Mouse (Mus musculus) E14TG2a.4 (cell line): ENCODE measurements around the gene Caprin1.
A peak's percentile ranks its signal among the peaks of the same experiment; 100 is the strongest.

ENCODE experiments used
- H3K27me3 ChIP-seq: 2 replicates; pipeline ENCODE4 v1.6.1; 2014; ENCODE audit warnings: low read length, control low read depth; ENCODE audit not compliant: insufficient read depth
- H3K36me3 ChIP-seq: 2 replicates; pipeline ENCODE4 v1.6.1; 2014; ENCODE audit warnings: low read length, control low read depth; ENCODE audit not compliant: insufficient read depth
- H3K4me1 ChIP-seq: replicated peaks from 2 replicates; pipeline ENCODE4 v1.6.1; 2014; ENCODE audit warnings: low read depth, low read length, control low read depth
- H3K4me3 ChIP-seq: replicated peaks from 2 replicates; pipeline ENCODE4 v1.5.1; 2014; ENCODE audit warnings: mild to moderate bottlenecking, low read length
- H3K9me3 ChIP-seq: 2 replicates; pipeline ENCODE4 v1.6.1; 2014; ENCODE audit warnings: low read length, control low read depth
- CTCF ChIP-seq: conservative IDR thresholded peaks from 2 replicates; pipeline ENCODE4 v1.5.1; 2014; ENCODE audit warnings: low read length
- NANOG ChIP-seq: IDR thresholded peaks from 2 replicates; pipeline ENCODE4 v1.6.1; 2014; ENCODE audit warnings: borderline replicate concordance, low read length, mixed read lengths
- POU5F1 ChIP-seq: IDR thresholded peaks from 2 replicates; pipeline ENCODE4 v1.6.1; 2014; ENCODE audit warnings: low read length, borderline replicate concordance

Caprin1 gene

GRCm38 (mm10) chr2:103730999-103731398 is 66.5 kb downstream of the Caprin1 start:
- H3K36me3 ChIP-seq: peaks cover 100% of the 10 kb centered on the region
- no peak overlapping the region for H3K4me3 ChIP-seq
- no peaks in the 10 kb centered on the region for H3K9me3 ChIP-seq
- TF ChIP-seq NANOG (no peak), POU5F1 (no peak), CTCF (no peak)
- peaks cover 76% of the 10 kb centered on the region for H3K4me1 ChIP-seq
- no peaks in the 10 kb centered on the region for H3K27me3 ChIP-seq

DNA sequence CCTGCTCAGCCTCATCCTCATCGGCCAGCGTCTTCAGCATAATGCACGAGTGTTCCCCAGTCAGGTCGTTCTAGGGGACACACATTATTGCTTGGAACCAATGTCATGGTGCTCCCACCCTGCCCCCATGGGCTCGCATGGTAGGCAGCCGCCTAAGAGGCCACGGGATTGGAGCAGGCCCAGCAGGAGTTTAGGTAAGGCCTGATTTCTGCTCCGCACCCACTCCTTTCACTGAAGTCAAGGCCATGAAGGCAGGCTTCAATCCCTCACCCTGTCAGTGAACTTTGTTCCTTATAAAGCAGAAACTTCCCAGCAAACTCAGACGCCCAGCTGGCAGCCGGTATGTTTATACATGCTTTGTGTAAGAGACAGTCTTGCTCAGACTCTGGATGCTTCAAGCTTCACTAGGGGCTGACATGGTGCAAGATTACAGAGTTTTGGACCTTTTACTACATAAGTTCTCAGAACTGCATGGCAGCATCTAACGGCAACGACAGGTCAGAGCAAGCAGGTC is 69.4 kb downstream of the Caprin1 start:
- TF ChIP-seq POU5F1 (no peak), CTCF (no peak), NANOG (no peak)
- H3K4me1 ChIP-seq: peaks cover 68% of the 10 kb centered on the region
- H3K9me3 ChIP-seq: no peaks in the 10 kb centered on the region
- peaks cover 100% of the 10 kb centered on the region for H3K36me3 ChIP-seq
- no peaks in the 10 kb centered on the region for H3K27me3 ChIP-seq
- H3K4me3 ChIP-seq: no peak overlapping the region

GRCm38 (mm10) chr2:103724521-103724920 is 72.9 kb downstream of the Caprin1 start:
- H3K4me1 ChIP-seq: peaks cover 46% of the 10 kb centered on the region
- H3K27me3 ChIP-seq: no peaks in the 10 kb centered on the region
- TF ChIP-seq NANOG (no peak), CTCF (no peak)
- H3K4me3 ChIP-seq: no peak overlapping the region
- peaks cover 97% of the 10 kb centered on the region for H3K36me3 ChIP-seq
- no peaks in the 10 kb centered on the region for H3K9me3 ChIP-seq

- H3K27me3 ChIP-seq: no peaks in the 10 kb centered on the region
- H3K9me3 ChIP-seq: no peaks in the 10 kb centered on the region
- no peak overlapping the region for H3K4me3 ChIP-seq
- H3K4me1 ChIP-seq: peaks cover 24% of the 10 kb centered on the region
- TF ChIP-seq POU5F1 (no peak), CTCF (no peak)
- peaks cover 82% of the 10 kb centered on the region for H3K36me3 ChIP-seq
Measured at GRCm38 (mm10) chr2:103719292-103719646, 78.2 kb downstream of the Caprin1 start.

DNA sequence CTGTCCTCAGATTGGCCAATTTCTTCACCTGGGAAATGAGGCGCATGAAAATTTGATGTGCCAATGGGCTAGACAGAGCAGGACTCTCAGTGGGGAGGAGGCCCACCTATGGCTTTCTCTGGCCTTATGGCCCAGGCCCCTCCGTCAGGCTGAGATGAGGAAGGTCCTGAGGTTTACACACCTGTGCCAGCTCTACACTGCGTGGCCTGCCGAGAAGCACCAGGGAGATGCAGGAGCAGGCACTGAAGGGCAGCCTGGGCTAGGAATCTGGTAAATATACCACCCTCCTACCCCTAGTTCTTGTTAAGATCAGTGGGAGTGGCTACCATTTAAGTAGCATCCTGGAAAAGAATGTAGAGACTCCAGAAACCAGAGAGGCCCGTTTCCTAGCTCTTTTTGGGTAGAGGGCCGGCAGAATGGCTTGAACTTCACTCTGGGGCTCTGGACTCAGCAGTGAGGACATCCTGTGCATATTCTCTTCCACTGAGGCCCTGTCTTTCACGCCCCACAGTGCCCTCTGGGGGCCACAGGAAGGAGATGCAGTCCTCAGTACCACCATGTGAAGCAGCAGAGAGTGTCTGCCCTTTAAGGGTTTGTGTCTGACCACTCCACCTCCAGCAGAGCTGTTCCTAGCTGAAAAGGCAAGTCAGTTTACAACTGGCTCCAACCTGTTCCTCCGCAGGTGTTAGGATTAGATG is 78.7 kb downstream of the Caprin1 start:
- no peaks in the 10 kb centered on the region for H3K27me3 ChIP-seq
- H3K9me3 ChIP-seq: no peaks in the 10 kb centered on the region
- H3K4me3 ChIP-seq: no peak overlapping the region
- H3K4me1 ChIP-seq: peaks cover 24% of the 10 kb centered on the region
- TF ChIP-seq POU5F1 (no peak), CTCF (peak; percentile 85)
- H3K36me3 ChIP-seq: peaks cover 77% of the 10 kb centered on the region

DNA sequence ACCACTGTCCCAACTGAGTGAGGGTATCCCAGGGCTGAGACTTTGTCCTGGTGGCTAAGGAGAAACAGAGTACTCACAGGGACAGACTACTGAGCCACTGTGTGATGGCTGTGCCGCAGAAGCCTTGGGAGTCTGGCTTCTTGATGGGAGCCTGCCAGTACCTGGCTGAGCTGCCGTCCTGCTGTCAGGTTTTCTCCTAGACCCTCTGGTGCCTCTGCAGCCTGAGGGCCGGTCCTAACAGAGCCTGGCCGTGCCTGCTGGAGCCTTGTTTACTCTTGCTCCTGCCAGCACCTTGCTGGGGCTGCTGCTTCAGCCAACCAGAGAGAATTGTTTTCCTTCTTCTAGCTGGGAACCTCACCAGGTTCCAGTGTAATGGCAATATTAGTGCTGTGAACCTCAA is 83.0 kb downstream of the Caprin1 start:
- H3K27me3 ChIP-seq: no peaks in the 10 kb centered on the region
- no peak overlapping the region for H3K4me3 ChIP-seq
- TF ChIP-seq POU5F1 (no peak), NANOG (no peak), CTCF (no peak)
- peaks cover 37% of the 10 kb centered on the region for H3K36me3 ChIP-seq
- H3K9me3 ChIP-seq: no peaks in the 10 kb centered on the region
- H3K4me1 ChIP-seq: peaks cover 17% of the 10 kb centered on the region

GRCm38 (mm10) chr2:103713831-103714230 is 83.6 kb downstream of the Caprin1 start:
- Histone ChIP-seq H3K27me3 (no peaks in the 10 kb centered on the region), H3K36me3 (peaks cover 35% of the 10 kb centered on the region), H3K4me1 (peaks cover 12% of the 10 kb centered on the region), H3K4me3 (no peak overlapping the region), H3K9me3 (no peaks in the 10 kb centered on the region)
- no peak for TF ChIP-seq CTCF
- TF ChIP-seq NANOG: no peak
- TF ChIP-seq POU5F1: no peak
